Mouse (Mus musculus) WW6 (cell line): ENCODE data around the gene Cd3eap.

ENCODE experiments used
- DNase-seq: peaks from one replicate; pipeline ENCODE4 v3.0.0-alpha.2; 2013; ENCODE audit warnings: low read depth, low spot score

The Cd3eap gene

DNA sequence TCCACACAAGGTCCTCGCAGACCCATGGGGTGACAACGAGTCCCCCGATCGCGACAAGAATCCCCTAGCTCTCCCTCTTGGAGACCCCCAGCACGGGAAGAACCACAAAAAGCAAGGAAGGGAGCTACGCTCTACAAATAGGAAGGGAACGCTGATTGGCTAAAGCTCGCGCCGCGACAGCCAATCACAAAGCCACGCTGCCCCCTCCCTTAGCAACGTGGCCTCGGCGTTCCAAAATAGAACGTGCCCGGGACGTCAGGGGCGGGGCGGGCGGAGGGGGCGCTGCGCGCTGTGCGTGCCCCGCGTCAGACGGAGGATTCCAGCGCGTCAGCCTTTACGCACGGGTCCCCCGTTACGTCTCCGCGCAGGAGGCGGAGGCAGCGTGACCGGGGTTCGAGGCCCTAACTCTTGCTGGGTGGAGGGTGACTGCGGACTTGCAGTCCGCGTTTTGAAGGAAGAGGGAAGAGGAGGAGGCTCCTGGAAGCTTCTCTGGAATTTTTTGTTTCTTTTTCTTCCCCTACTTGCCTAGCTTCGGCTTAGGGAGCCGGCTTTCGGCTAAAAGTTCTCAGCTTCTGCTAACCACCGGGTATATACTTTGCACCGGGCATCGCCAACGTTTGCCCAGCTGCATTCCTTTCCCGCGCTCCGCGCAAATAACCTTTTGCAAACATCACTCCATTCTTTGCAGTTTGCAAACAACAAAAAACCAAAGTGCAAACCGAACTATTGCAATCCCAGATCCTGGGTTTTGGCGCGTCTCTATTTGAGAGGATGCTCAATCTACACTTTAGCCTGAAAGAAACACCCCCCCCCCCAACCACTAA, 50.6 kb downstream of the Cd3eap start:
- peak; percentile 86 for DNase-seq

DNA sequence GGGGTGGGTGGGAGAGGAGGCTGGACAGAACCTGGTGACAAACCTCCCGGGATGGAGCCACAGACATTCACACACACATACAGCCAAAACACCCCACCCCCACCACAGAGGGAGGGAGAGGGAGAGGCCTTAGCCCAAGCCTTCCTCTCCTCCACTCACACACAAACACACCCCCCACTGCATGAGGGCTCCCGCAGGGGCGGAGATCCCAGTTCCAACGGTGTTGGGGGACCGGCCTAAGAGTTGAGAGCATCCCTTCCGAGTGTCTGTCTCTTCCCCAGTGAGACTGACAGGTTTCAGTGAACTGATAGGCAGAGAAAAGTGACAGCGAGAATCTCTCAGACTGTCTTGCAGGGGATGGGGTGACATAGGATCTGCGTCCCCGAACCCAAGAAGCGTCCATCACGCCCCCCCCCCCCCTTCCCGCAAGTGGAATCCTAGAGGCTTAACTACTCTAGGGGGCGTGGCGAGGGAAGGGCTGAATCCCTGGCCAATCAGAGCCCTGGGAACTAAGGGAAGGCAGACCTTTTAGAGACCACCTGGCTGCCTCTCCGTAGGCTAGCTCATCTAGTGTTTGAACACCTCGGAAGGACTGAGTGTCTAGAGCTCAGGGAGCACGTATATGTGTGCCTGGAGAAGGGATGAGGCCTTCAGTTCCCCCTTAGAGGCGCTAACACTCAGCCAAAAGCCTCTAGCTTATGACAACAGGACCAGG, 51.4 kb downstream of the Cd3eap start:
- no peak for DNase-seq

DNA sequence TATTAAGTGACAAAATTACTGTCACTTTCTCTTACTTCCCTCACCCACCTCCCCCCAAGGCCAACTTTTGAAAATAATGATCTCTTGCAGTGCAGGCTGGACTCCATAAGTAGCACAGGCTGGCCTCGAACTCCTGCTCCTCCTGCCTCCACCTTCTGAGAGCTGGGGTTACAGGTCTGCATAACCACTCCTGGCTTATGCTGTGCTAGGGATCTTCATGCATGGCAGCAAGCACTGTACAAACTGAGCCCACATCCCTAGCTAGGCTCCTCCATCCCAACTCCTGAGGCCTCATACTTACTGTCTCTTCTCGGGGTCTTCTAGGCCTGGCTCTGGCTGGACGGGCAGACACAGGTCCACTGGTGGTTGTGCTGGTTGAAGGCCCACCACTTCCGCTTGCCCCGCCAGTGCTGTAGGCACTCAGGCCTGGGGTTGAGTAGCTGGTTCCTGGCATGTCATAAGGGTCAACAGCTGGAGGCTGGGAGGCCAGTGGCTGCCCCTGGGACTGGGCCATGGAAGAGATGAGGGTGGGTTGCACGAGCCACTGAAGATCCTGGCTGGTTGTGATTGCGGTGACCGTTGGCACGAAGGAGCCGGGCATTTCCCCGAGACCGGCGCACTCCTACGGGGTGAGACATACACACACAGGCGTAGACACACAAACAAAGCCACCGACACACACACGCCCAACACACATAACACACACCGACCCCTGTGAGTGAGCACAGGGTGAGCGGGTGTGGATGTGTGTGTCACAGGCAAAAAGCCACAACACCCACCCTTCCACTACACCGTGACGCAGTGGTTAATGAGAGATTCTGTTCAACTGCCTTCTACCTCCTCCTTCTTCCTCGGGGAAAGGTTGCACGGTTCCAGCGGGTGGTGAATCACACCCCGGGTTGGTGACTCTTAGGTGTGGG, 52.2 kb downstream of the Cd3eap start:
- DNase-seq = no peak
